Mouse (Mus musculus): ENCODE data around the gene Ankrd66. TPM values are rescaled to one million over a fixed set of nuclear protein-coding genes. Genes with fewer than 3 reads are reported as not detected.
"Not testable (repeated sequence)": the region's sequence is repeated elsewhere in the genome, so short reads cannot be mapped to it uniquely, and the experiment has no call there.

The Ankrd66 gene
- polyA plus RNA-seq, 1 experiment from 2014 or later: 1.3 TPM

DNA sequence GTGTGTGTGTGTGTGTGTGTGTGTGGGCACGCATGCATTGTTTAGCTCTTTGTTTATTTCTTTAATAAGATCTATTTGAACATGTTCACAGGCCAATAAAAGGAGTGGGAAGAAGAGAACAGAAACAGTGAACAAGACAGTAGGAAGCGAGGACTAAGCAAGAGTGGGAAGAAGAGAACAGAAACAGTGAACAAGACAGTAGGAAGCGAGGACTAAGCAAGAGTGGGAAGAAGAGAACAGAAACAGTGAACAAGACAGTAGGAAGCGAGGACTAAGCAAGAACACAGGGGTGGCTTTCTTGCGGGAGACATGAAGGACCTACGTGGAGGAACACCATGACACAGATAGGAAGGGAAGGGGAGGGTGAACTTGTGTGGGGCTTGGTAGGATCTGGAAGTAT is 6.6 kb downstream of the Ankrd66 start:
- ATAC-seq (ENCODE audit: insufficient number of reproducible peaks, low FRiP score, low TSS enrichment, low read depth); H3K4me2 ChIP-seq (replicated peaks); H3K36me3 ChIP-seq; H3K4me1 ChIP-seq; H3K27ac ChIP-seq (replicated peaks); H3K4me3 ChIP-seq (replicated peaks); H3K9me3 ChIP-seq (replicated peaks); H3K9ac ChIP-seq; H3K27me3 ChIP-seq: not testable (repeated sequence)
- 88% methylated on average over 6 of the region's 6 CpGs for WGBS

DNA sequence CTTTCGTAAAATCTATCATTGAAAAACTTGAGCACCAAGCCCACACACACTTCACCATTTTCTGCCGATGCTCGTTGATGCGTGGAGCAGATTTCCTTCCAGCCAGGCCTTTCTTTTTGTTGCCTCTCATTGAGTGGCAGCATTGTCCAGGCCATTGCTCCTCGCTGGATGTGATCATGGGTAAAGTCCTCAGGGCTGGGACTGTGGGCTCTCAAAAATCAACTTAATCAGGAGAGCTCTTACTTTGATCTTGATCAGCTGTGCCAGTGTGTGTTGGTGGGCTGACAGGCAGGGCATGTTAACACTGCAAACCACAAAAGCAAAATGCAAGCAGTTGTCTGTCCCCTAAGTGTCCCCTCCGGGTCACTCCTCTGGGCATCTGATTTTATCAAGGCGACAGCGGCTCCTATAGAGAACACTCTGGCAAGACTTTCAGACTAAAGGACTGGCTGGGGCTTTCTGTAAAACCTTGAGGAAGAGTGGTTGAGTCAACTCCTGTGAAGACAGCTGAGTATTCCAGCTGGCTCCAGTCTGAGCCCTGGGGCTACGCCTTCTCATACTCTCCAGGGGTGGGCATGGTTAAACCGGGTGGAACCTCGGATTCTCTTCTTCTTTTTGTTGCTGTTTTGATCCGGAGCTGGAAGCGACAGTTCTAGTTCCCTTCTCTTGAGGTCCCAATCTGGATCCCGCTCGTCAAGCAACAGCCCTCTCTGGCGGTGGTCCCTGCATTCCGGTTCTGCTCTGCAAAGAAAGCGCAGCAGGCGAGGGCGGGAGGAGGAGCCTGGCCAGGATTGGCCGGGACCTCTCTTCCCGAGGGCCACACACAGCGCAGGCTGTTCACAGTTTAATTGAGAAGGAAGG is 8.8 kb downstream of the Ankrd66 start:
- peak overlapping the region; percentile 27 for H3K4me3 ChIP-seq (replicated peaks)
- no peaks in the 10 kb centered on the region for H3K36me3 ChIP-seq
- no peaks in the 10 kb centered on the region for H3K9me3 ChIP-seq (replicated peaks)
- peak overlapping the region; percentile 36; the same call in 1 of the 2 replicates for H3K27ac ChIP-seq (replicated peaks)
- no peak overlapping the region for H3K9ac ChIP-seq
- peak; percentile 87 for ATAC-seq (ENCODE audit: insufficient number of reproducible peaks, low FRiP score, low TSS enrichment, low read depth)
- H3K4me2 ChIP-seq (replicated peaks): peak overlapping the region; percentile 47
- no peaks in the 10 kb centered on the region for H3K27me3 ChIP-seq
- H3K4me1 ChIP-seq: peaks cover 9% of the 10 kb centered on the region; the same call in 1 of the 2 replicates
- WGBS: 13% methylated on average over 23 of the region's 23 CpGs

DNA sequence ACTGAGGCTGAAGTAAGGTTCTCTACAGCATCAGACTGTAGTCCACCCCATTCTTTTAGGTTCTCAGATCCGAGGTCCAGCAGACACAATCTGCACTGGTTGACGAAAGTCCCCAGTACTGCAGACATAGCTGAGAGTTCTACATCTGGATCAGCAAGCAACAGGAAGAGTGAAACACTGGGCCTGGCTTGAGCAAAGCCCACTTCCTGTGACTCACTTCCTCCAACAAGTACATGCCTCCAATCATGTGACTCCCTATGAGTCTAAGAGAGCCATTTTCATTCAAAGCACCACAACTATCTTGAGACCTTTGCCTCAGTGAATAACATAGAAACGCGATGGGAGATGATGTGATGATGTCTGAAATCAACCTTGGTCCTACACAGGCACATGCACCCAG is 12.2 kb downstream of the Ankrd66 start:
- WGBS: 93% methylated on average over 4 of the region's 4 CpGs
- Histone ChIP-seq H3K27me3 (no peaks in the 10 kb centered on the region), H3K9me3 (replicated peaks) (no peaks in the 10 kb centered on the region), H3K36me3 (no peaks in the 10 kb centered on the region), H3K9ac (no peak overlapping the region), H3K27ac (replicated peaks) (no peak overlapping the region), H3K4me1 (peaks cover 9% of the 10 kb centered on the region; the same call in 1 of the 2 replicates), H3K4me2 (replicated peaks) (no peak overlapping the region), H3K4me3 (replicated peaks) (no peak overlapping the region)
- ATAC-seq (ENCODE audit: insufficient number of reproducible peaks, low FRiP score, low TSS enrichment, low read depth): no peak

DNA sequence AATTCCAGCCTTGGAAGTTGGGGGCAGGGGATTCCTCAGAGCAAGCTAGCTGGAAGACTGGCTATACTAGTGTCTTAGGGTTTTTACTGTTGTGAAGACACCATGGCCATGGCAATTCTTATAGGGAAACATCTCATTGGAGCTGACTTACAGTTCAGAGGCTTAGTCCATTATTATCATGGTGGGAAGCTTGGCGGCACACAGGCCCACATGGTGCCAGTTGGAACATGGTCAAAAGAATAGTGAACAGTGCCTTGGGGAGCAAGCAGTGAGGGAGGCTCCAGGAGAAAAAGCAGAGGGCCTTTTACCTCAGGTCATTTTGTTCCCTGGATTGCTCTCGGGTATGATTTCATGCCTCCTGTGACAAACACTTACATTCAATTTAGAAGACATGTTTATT is 12.9 kb downstream of the Ankrd66 start:
- H3K27me3 ChIP-seq: no peaks in the 10 kb centered on the region
- H3K36me3 ChIP-seq: no peaks in the 10 kb centered on the region
- H3K9me3 ChIP-seq (replicated peaks): no peaks in the 10 kb centered on the region
- no peak overlapping the region for H3K27ac ChIP-seq (replicated peaks)
- H3K4me1 ChIP-seq: peaks cover 9% of the 10 kb centered on the region; the same call in 1 of the 2 replicates
- no peak overlapping the region for H3K9ac ChIP-seq
- no peak overlapping the region for H3K4me3 ChIP-seq (replicated peaks)
- no peak for ATAC-seq (ENCODE audit: insufficient number of reproducible peaks, low FRiP score, low TSS enrichment, low read depth)
- 72% methylated on average over 2 of the region's 2 CpGs for WGBS
- no peak overlapping the region for H3K4me2 ChIP-seq (replicated peaks)

DNA sequence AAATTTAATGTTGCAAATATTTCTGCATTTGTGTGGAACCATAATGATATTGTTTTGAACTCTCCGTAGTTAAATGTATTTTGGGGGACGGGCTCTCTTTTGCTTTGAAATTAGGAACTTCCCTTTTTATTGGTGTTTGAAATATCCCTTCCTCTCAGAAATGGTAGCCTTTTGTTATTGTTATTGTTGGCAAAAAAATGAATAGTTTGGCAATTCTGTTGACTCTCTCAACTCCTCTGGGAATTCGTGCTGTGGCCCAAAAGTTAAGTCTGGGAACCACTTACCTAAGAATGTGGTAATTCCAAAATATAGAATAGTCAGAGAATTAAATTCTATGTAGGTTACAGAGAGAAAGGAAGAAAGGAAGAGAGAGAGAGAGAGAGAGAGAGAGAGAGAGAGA is 23.3 kb downstream of the Ankrd66 start:
- Histone ChIP-seq H3K9ac (no peak overlapping the region), H3K27me3 (0 out of 2 replicates have a peak, but pooled peaks cover 7% of the 10 kb centered on the region), H3K4me1 (no peaks in the 10 kb centered on the region), H3K36me3 (no peaks in the 10 kb centered on the region), H3K4me2 (replicated peaks) (no peak overlapping the region), H3K27ac (replicated peaks) (no peak overlapping the region), H3K9me3 (replicated peaks) (no peaks in the 10 kb centered on the region), H3K4me3 (replicated peaks) (no peak overlapping the region)
- no peak for ATAC-seq (ENCODE audit: insufficient number of reproducible peaks, low FRiP score, low TSS enrichment, low read depth)
- WGBS: 76% methylated on average over 3 of the region's 3 CpGs

DNA sequence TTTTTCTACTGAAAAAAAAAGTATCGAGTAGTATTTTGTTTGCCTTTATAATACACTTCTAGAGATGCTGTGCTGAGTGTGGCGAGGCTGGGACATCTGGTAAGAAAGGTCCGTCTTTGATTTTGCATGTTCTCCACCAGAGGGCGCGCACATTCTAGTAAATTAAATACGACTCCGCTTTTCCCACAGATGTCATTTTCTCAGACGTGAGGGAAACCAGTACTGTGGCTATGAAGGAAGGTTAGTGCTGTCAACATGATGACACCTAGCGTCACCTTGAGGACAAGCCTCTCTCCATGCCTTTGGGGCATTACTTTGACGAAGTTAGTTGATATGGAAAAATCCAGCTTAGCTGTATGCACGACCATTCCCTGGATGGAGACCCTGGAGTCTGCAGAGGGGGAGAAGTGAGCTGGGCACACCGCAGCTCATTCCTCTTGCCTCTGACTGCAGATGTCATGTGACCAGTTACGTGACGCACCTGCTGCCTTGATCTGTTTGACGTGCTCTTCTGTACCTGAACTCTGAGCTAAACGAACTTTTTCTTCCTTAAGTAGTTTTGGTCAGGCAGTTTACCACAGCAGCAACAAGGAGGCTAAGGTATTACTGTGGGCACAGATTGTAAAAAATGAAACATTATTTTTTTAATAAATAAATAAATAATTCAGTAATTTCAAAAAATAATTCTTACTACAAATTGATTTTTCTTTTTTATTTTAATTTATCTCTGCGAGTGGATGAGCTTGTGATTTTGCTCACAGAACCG is 24.6 kb downstream of the Ankrd66 start:
- Histone ChIP-seq H3K4me2 (replicated peaks) (no peak overlapping the region), H3K4me3 (replicated peaks) (no peak overlapping the region), H3K36me3 (no peaks in the 10 kb centered on the region), H3K27me3 (0 out of 2 replicates have a peak, but pooled peaks cover 7% of the 10 kb centered on the region), H3K4me1 (no peaks in the 10 kb centered on the region), H3K9me3 (replicated peaks) (0 out of 2 replicates have a peak, but pooled peaks cover 4% of the 10 kb centered on the region), H3K9ac (no peak overlapping the region), H3K27ac (replicated peaks) (no peak overlapping the region)
- 26% methylated on average over 18 of the region's 18 CpGs for WGBS
- ATAC-seq (ENCODE audit: insufficient number of reproducible peaks, low FRiP score, low TSS enrichment, low read depth): peak; percentile 67

DNA sequence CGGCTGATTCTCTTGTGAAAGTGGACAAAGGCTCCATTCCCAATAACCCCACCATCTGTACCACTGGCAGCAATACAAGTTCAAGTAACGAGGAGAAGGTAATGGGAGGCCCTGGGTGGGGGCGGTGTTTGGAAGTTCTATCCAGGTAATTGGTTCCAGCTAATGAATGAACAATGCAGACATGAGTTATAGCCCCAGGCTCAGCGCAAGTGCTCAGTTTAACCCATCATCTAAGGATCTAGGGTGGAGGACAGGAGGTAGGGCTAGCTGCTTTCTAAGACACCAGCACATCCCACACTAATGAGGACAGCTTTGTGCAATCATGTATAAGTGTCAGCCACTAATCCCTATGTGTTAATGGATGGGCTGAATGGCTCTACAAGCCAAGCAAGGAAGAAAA is 32.7 kb downstream of the Ankrd66 start:
- Histone ChIP-seq H3K9me3 (replicated peaks) (0 out of 2 replicates have a peak, but pooled peaks cover 4% of the 10 kb centered on the region), H3K27me3 (no peaks in the 10 kb centered on the region), H3K9ac (no peak overlapping the region), H3K4me2 (replicated peaks) (no peak overlapping the region), H3K4me1 (no peaks in the 10 kb centered on the region), H3K27ac (replicated peaks) (no peak overlapping the region), H3K4me3 (replicated peaks) (no peak overlapping the region), H3K36me3 (no peaks in the 10 kb centered on the region)
- ATAC-seq (ENCODE audit: insufficient number of reproducible peaks, low FRiP score, low TSS enrichment, low read depth): no peak
- WGBS: 48% methylated on average over 4 of the region's 4 CpGs

DNA sequence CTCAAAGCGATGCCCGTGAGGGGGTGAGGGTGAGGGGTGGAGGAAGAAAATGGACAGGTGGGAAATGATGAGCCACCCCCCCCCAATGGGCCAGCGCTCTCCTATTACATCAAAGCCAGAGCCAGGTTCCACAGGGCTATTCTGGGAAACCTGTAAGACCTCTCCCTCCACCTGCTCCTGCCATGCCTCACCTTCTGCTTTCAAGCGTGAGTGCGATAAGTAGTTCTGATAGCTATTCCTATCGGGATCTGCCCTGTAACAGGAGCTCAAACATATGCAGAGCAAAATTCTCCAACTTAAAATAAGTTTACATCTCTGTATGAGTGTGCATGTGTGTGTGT is 38.9 kb downstream of the Ankrd66 start:
- no peak overlapping the region for H3K4me3 ChIP-seq (replicated peaks)
- H3K36me3 ChIP-seq: no peaks in the 10 kb centered on the region
- ATAC-seq (ENCODE audit: insufficient number of reproducible peaks, low FRiP score, low TSS enrichment, low read depth): no peak
- no peak overlapping the region for H3K27ac ChIP-seq (replicated peaks)
- H3K4me1 ChIP-seq: no peaks in the 10 kb centered on the region
- H3K9me3 ChIP-seq (replicated peaks): no peaks in the 10 kb centered on the region
- H3K27me3 ChIP-seq: no peaks in the 10 kb centered on the region
- H3K9ac ChIP-seq: no peak overlapping the region
- H3K4me2 ChIP-seq (replicated peaks): no peak overlapping the region
- whole genome bisulfite sequencing: 65% methylated on average over 6 of the region's 6 CpGs

DNA sequence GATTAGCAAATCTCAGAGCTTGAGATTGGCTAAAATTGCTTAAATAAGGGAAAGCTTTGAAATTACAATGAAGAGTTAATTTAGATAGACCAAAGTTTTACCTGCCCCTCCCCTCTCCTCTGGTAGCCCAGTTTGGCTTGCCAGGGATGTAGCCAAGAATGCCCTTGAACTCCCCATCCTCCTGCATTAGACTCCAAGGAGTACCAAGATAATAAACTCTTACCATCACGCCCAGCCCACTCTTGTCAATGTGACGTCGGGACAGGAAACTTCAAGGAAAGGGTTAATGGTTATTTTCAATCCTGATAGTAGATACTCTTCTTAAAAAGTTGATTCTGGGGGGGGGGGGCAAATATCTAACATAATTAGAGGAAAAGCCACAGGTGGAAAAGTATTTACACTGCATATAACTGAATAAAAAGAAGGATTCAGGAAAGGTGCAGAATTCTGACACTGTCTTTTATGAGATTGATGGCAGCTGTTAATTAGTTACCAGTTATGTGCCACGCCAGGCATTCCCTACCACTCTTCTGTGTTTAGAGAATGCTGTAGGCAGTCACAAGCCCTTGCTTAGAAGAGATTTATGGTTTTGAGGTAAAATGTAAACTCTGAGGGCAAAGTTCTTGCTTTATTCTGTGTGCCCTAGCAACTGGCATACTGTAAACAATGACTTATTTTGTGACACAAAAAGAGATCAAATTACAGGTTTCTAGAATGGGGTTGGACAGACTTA is 39.4 kb downstream of the Ankrd66 start:
- H3K9ac ChIP-seq: no peak overlapping the region
- no peaks in the 10 kb centered on the region for H3K27me3 ChIP-seq
- H3K36me3 ChIP-seq: no peaks in the 10 kb centered on the region
- no peak overlapping the region for H3K27ac ChIP-seq (replicated peaks)
- WGBS: 63% methylated on average over 4 of the region's 4 CpGs
- no peak overlapping the region for H3K4me2 ChIP-seq (replicated peaks)
- no peaks in the 10 kb centered on the region for H3K4me1 ChIP-seq
- no peak for ATAC-seq (ENCODE audit: insufficient number of reproducible peaks, low FRiP score, low TSS enrichment, low read depth)
- H3K9me3 ChIP-seq (replicated peaks): no peaks in the 10 kb centered on the region
- no peak overlapping the region for H3K4me3 ChIP-seq (replicated peaks)

DNA sequence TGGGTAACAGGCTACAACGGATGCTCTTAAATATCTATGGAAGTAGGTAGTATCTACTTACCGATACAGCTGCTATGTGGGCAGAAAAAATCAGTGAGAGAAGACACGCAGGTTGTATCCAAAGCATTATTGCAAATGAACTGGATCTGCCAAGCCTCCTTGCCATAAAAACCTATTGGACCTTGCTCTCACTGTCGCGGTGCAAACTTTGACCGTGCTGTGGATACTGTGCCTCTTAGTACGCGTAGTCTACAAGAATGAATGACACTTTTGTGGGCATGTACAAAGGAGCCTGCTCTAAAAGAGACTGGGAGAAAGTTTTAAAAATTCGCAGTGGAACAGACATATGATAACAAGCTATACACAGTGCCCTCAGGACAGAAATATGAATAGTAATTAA is 40.8 kb downstream of the Ankrd66 start, which contains the start of gene Mep1a:
TSS of gene Mep1a (minus strand) at position 221 of the 400 bp plus-strand sequence.
- H3K4me1 ChIP-seq: no peaks in the 10 kb centered on the region
- H3K27ac ChIP-seq (replicated peaks): no peak within 1 kb of the TSS
- ATAC-seq (ENCODE audit: insufficient number of reproducible peaks, low FRiP score, low TSS enrichment, low read depth): no peak
- H3K27me3 ChIP-seq: no peaks in the 10 kb centered on the region
- no peak within 1 kb of the TSS for H3K4me2 ChIP-seq (replicated peaks)
- H3K4me3 ChIP-seq (replicated peaks): no peak within 1 kb of the TSS
- H3K36me3 ChIP-seq: no peaks in the 10 kb centered on the region
- 81% methylated on average over 9 of the region's 9 CpGs for WGBS
- H3K9ac ChIP-seq: no peak within 1 kb of the TSS
- H3K9me3 ChIP-seq (replicated peaks): no peaks in the 10 kb centered on the region

DNA sequence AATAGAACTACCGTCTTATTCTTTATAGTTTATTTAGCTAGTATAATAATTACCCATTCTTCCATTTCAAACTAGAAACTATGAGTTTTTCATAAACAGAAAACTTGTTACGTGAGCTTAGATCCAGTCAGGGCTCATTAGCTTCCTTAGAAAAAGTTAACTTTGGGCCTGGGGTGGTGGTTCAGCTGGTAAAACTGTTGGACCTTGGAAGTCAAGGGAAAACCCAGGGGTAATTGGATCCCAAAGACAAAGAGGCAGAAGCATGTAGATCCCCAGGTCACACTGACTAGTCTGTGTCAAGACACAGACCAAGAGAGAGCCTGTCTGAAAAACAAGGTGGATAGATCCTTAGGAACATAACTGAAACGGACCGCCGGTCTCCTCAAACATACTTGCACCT is 41.8 kb downstream of the Ankrd66 start:
- Histone ChIP-seq H3K4me2 (replicated peaks) (no peak overlapping the region), H3K9me3 (replicated peaks) (no peaks in the 10 kb centered on the region), H3K27me3 (no peaks in the 10 kb centered on the region), H3K4me1 (no peaks in the 10 kb centered on the region), H3K27ac (replicated peaks) (no peak overlapping the region), H3K4me3 (replicated peaks) (no peak overlapping the region), H3K9ac (no peak overlapping the region), H3K36me3 (no peaks in the 10 kb centered on the region)
- WGBS: 91% methylated on average over 5 of the region's 5 CpGs
- ATAC-seq (ENCODE audit: insufficient number of reproducible peaks, low FRiP score, low TSS enrichment, low read depth): no peak

Measured in embryonic facial prominence, embryonic 15.5 days (tissue).